Mouse (Mus musculus) thymus, postnatal 10 days (tissue): ENCODE results near the gene Olfr101.

ENCODE experiments used
- DNase-seq, 2 experiments: peaks; one replicate each; pipeline ENCODE4 v3.0.0; 2021; ENCODE audit warnings: low spot score in 2 of 2

Gene Olfr101

DNA sequence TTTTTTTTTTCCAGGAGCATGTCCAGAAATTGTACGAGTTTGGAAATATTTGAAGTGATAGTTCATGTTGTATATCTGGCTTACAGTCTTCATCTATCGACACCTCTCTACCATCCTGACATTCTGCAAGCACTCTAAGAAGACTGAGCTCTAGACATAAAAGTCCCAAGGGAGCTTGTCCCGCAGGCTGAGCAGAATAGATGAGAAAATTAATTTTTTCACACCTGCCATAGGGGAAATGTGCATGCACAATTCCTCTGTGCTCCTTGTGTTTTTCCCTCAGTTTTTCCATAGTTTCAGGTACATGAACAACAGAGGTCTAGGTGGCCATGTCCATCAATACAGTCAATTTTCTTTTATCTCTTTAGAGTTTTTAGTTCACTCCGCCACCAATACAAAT is at the start of gene Olfr101:
TSS of gene Olfr101 (minus strand) at position 101 of the 400 bp plus-strand sequence.
- no peak for DNase-seq

GRCm38 (mm10) chr17:37339598-37339997 is 35.5 kb upstream of the Olfr101 start, which contains the start of gene Olfr103:
Gene Olfr103 (minus strand): TSS chr17:37339698.
- no peak for DNase-seq

DNA sequence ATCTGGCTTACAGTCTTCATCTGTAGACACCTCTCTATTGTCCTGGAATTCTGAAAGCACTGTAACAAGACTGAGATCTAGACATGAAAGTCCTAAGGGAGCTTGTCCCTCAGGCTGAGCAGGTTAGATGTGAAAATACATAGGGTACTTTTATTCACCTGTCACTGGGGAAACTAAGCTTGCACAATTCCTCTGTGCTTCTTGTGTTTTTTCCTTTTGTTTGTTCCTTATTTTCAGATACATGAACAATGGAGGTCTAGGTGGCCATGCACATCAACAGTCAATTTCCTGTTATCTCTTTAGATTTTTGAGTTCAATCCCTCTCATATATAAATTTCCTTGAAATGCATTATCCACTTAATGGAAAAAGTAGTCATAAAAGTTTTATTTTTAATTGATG is 12.8 kb upstream of the Olfr101 start, which contains the start of gene Olfr102:
TSS of gene Olfr102 (minus strand) at position 101 of the 400 bp plus-strand sequence.
- no peak for DNase-seq

GRCm38 (mm10) chr17:37310146-37310699 is 6.1 kb upstream of the Olfr101 start:
- no peak for DNase-seq

DNA sequence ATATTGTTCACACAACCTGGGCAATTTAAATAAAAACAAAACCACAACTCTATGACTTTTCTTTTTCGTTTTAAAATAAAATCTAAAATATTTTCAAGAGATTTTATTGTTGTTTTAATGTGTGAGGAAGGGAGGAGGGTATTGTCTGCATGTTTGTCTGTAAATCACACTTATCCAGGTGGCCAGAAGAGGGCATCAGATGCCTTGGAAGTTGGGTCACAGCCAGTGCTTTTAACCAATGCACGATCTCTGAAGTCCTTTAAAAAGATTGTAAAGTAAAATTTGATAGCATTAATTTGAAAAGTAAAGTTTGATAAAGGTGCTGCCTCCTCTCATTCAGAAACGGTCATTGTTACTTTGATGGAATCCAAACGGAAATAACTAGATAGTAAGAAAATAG is 4.4 kb upstream of the Olfr101 start:
- no peak for DNase-seq

- DNase-seq, result no peak
These were observed 20.8 kb downstream of the Olfr101 start, which contains the start of gene Olfr99 for GRCm38 (mm10) chr17:37283360-37283759. Gene Olfr99 (minus strand): TSS chr17:37283460.

DNA sequence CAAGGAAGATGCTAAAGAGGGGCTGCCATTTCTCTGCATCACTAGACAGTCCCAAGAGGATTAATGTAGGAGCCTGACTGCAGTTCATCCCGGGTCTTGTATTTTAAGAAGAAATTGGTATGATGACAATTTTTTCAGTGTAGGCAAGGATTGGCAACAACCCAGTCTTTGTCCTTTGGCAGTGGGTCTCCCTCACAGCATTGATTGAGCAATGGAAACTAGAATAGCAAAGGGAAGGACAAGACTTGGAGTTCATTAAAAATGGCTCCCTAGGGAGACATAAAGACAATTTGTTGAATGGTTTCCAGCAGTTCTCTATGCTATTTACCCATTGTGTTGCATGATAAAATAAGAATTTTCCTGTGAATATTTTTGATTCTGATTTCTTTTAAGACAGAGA is 23.8 kb downstream of the Olfr101 start:
- DNase-seq, result no peak

GRCm38 (mm10) chr17:37276573-37276972 is 27.5 kb downstream of the Olfr101 start:
- DNase-seq, result no peak

- DNase-seq, result no peak
These were observed 28.4 kb downstream of the Olfr101 start for GRCm38 (mm10) chr17:37275626-37276248.

GRCm38 (mm10) chr17:37270702-37271092 is 33.4 kb downstream of the Olfr101 start:
- peak; percentile 57 to 59 for DNase-seq

GRCm38 (mm10) chr17:37270058-37270701 is 33.9 kb downstream of the Olfr101 start, which contains the start of gene H2-M3:
Gene H2-M3 (plus strand): TSS chr17:37270220.
- DNase-seq, result peak; percentile 85 to 91

DNA sequence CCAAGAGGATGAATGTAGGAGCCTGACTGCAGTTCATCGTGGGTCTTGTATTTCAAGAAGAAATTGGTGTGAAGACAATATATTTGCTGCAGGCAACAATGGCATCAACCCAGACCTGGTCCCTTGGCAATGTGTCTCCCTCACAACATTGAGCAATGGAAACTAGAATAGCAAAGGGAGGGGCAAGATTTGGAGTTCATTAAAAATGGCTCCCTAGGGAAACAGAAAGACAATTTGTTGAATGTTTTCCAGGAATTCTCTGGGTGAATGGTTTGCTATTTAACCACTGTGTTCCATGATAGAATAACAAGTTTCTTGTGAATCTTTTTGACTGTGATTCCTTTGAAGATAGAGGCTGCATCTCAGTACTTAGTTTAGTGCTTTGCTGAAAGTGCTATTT is 40.5 kb downstream of the Olfr101 start, which contains the start of gene Olfr98:
TSS of gene Olfr98 (minus strand) at position 124 of the 400 bp plus-strand sequence.
- no peak for DNase-seq

- peak in 1 of 2 experiments; percentile 15 for DNase-seq
These were observed 53.6 kb downstream of the Olfr101 start for GRCm38 (mm10) chr17:37250544-37250943.

- no peak for DNase-seq
These were observed 54.7 kb downstream of the Olfr101 start for GRCm38 (mm10) chr17:37249460-37249859.
